In genomic region chr5:90567788-90568187, GRCm38 (mm10) we compare ENCODE assay signal across 23 mouse cellular contexts. TPM values are rescaled to one million over a fixed set of nuclear protein-coding genes. Genes with fewer than 3 reads are reported as not detected.
DNase-seq lines count a peak whose midpoint lies in the region; ATAC-seq and TF ChIP-seq lines count a peak whose summit lies in the region.
"Had no signal": no experiment of that assay in that cellular context is flagged by ENCODE, and none has a peak within 500 bp of the region (broad histone marks: within the 10 kb centered on the region; RNA-seq: fewer than 3 reads in every experiment).

No protein-coding gene starts in this region.

- WGBS in liver, adult 2 months, result 18% methylated on average over 5 of the region's 5 CpGs
- WGBS in liver, embryonic 12.5 days (ENCODE audit: insufficient replicate concordance), result 50% methylated on average over 5 of the region's 5 CpGs

- H3K36me3 ChIP-seq in liver, adult 2 months (ENCODE audit: control insufficient read depth, insufficient read depth, low read length), result peaks cover 32% of the 10 kb centered on the region
- H3K36me3 ChIP-seq in liver, embryonic 12.5 days, result no peaks in the 10 kb centered on the region
- H3K36me3 ChIP-seq: heart, embryonic 13.5 days; hindbrain, embryonic 10.5 days; neural tube, embryonic 12.5 days had no signal

- TF ChIP-seq CTCF in liver, adult 2 months (IDR thresholded peaks at IDR 0.05; ENCODE audit: low read depth, low read length), result no peak

- H3K79me2 ChIP-seq in liver, adult 2 months (ENCODE audit: control insufficient read depth, insufficient read depth, low read length), result 0 out of 2 replicates have a peak, but pooled peaks cover 3% of the 10 kb centered on the region

- peaks cover 19% of the 10 kb centered on the region for H3K4me1 ChIP-seq in liver, adult 2 months (ENCODE audit: control insufficient read depth, insufficient read depth, low read length)
- no peaks in the 10 kb centered on the region for H3K4me1 ChIP-seq in liver, embryonic 12.5 days
- H3K4me1 ChIP-seq: hindbrain, embryonic 10.5 days; neural tube, embryonic 12.5 days had no signal

- peak overlapping the region; percentile 92 for H3K27ac ChIP-seq in liver, adult 2 months (replicated peaks; ENCODE audit: insufficient read depth, low read depth, low read length)
- peak overlapping the region; percentile 20 for H3K27ac ChIP-seq in liver, embryonic 12.5 days
- H3K27ac ChIP-seq: heart, embryonic 13.5 days; hindbrain, embryonic 10.5 days; neural tube, embryonic 12.5 days had no signal

- peak overlapping the region; percentile 32; the same call in 1 of the 2 replicates for H3K9ac ChIP-seq in liver, adult 2 months (ENCODE audit: low read depth, low read length)
- no peak overlapping the region for H3K9ac ChIP-seq in liver, embryonic 12.5 days
- H3K9ac ChIP-seq: heart, embryonic 13.5 days; neural tube, embryonic 12.5 days had no signal

- no peak for TF ChIP-seq POLR2A in liver, adult 2 months (IDR thresholded peaks at IDR 0.05; ENCODE audit: extremely low read depth, insufficient read depth, low read length)

- H3K9me3 ChIP-seq in liver, embryonic 12.5 days (replicated peaks), result no peaks in the 10 kb centered on the region
- H3K9me3 ChIP-seq: heart, embryonic 13.5 days; hindbrain, embryonic 10.5 days; neural tube, embryonic 12.5 days had no signal

- H3K27me3 ChIP-seq in liver, adult 2 months (ENCODE audit: control insufficient read depth, insufficient read depth, low read length), result no peaks in the 10 kb centered on the region
- no peaks in the 10 kb centered on the region for H3K27me3 ChIP-seq in liver, embryonic 12.5 days (replicated peaks)
- H3K27me3 ChIP-seq: heart, embryonic 13.5 days; neural tube, embryonic 12.5 days had no signal

- H3K4me3 ChIP-seq in liver, adult 2 months (ENCODE audit: insufficient read depth, low read depth, low read length), result no peak overlapping the region
- no peak overlapping the region for H3K4me3 ChIP-seq in liver, embryonic 12.5 days
- H3K4me3 ChIP-seq: heart, embryonic 13.5 days; hindbrain, embryonic 10.5 days; neural tube, embryonic 12.5 days had no signal

- no peak overlapping the region for H3K4me2 ChIP-seq in liver, embryonic 12.5 days
- H3K4me2 ChIP-seq: heart, embryonic 13.5 days; midbrain, embryonic 11.5 days; neural tube, embryonic 12.5 days had no signal

- ATAC-seq in liver, embryonic 12.5 days, result no peak

- DNase-seq in liver, adult 2 months (ENCODE audit: extremely low read depth, low read depth, low spot score), result peak; percentile 98
- no peak for DNase-seq in liver
- DNase-seq in kidney, adult 9 months, result peak; percentile 41
- DNase-seq in yolk sac, embryonic 10.5 days (ENCODE audit: low spot score), result peak; percentile 32
- DNase-seq in thymus, adult 18-20 months, result no peak
- no peak for DNase-seq in layer of hippocampus, adult 8-10 months (ENCODE audit: low spot score in 2 of 2)
- DNase-seq: cerebellum, adult 9-11 months; gastrocnemius, postnatal 25 days; layer of hippocampus, adult 9-11 months; lung, adult 2 months; lung, postnatal 4 days; right cerebral cortex, postnatal 14 days; thymus, postnatal 25 days had no signal

RNA-seq across cellular contexts. Expression of gene 5830473C10Rik, which starts 6.9 kb away (rescaled TPM):
- 22.2 and 39.4 TPM in 2 replicates for total RNA-seq in liver, adult 2 months (2014; rRNA removed)
- polyA plus RNA-seq in liver, adult 2 months (2012; rRNA removed), result 20.6 and 36.0 TPM in 2 replicates
- 0.12 and 0.25 TPM in 2 replicates for polyA plus RNA-seq in liver, embryonic 12.5 days (2016; fragmentation: Nextera tagmentation; extraction: Ambion mirVana)
- under 1 TPM in 1 of 4 experiments, not detected in 3; 0.16 TPM for total RNA-seq in layer of hippocampus, adult 8-10 months (2022)
- total RNA-seq: ES-E14; gastrocnemius, postnatal 25 days; monocyte, adult 5-6 weeks had no signal
- polyA plus RNA-seq: forebrain, embryonic 11.5 days; heart, embryonic 13.5 days; lung, adult 2 months; midbrain, embryonic 11.5 days; neural tube, embryonic 12.5 days; spleen, adult 2 months had no signal

RNA-seq across cellular contexts. Expression of gene Afm, which starts 49.1 kb away (rescaled TPM):
- total RNA-seq in liver, adult 2 months (2014; rRNA removed), result 233 and 234 TPM in 2 replicates
- polyA plus RNA-seq in liver, adult 2 months (2012; rRNA removed), result 108 and 116 TPM in 2 replicates
- polyA plus RNA-seq in liver, embryonic 12.5 days (2016; fragmentation: Nextera tagmentation; extraction: Ambion mirVana), result 8.1 and 9.2 TPM in 2 replicates
- total RNA-seq in layer of hippocampus, adult 8-10 months (2022), result under 1 TPM in 1 of 4 experiments, not detected in 3; 0.21 TPM
- total RNA-seq: ES-E14; gastrocnemius, postnatal 25 days; monocyte, adult 5-6 weeks had no signal
- polyA plus RNA-seq: embryonic facial prominence, embryonic 14.5 days; forebrain, embryonic 11.5 days; hindbrain, embryonic 10.5 days; lung, adult 2 months; midbrain, embryonic 11.5 days; neural tube, embryonic 12.5 days had no signal

Comparison
In these comparisons a context has a peak if more than half of its experiments do, and no peak if none do; other contexts are left out.
1. DNase-seq: peak in liver, adult 2 months (single experiment), kidney, adult 9 months (single experiment) and yolk sac, embryonic 10.5 days (single experiment); none in liver (single experiment), thymus, adult 18-20 months (0 of 2) and layer of hippocampus, adult 8-10 months (0 of 2).
2. RNA of gene 5830473C10Rik, which starts 6.9 kb away (total RNA-seq): 22.2 to 39.4 TPM in liver, adult 2 months; 0.16 TPM in layer of hippocampus, adult 8-10 months; every median in the first group is over 10 times any median in the second.
3. RNA of gene Afm, which starts 49.1 kb away (total RNA-seq): 233 to 234 TPM in liver, adult 2 months; 0.21 TPM in layer of hippocampus, adult 8-10 months; every median in the first group is over 100 times any median in the second.